Mouse (Mus musculus): ENCODE measurements around the gene H2-T22. TPM values are rescaled to one million over a fixed set of nuclear protein-coding genes. Genes with fewer than 3 reads are reported as not detected.

H2-T22 gene
- polyA plus RNA-seq, 1 experiment from 2014 or later = 19.3 TPM

DNA sequence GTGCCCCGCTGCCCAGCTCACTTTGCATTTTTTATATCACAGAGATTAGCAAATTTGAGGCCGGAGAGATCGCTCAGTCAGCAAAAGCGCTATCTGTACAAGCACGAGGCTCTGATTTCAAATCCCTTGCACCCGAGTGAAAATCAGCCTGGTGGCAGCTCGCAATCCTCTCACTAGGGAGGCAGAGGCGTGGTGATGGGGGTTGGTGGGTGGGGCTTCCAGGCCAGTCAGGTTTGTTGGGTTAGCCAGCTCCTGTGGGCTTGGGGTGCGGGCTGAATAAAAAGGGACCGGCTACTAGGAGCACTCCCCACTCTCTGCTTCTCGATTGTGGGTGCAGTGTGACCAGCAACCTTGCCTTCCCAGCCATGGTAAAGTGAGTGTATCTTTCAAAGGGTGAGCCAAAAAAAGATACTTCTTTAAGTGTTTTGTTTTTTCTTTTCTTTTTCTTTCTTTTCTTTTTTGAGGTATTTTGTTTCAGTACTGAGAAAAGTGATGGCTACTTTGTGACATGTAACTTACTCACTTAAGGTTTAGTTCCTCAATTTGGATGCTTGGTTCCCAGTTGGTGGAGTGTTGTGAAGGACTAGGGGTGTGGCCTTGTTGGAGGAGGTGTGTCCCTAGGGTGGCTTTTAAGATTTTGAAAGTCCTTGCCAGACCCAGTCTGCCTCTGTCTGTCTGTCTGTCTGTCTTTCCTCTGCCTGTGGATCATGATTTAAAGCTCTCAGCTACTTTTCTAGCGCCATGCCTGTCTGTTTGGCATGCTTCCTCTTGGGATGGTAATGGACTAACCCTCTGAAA, 44.6 kb downstream of the H2-T22 start:
- no peak overlapping the region for H3K4me2 ChIP-seq (replicated peaks; ENCODE audit: low read depth, low read length)

GRCm38 (mm10) chr17:35996949-35997348, 45.6 kb downstream of the H2-T22 start:
- peaks cover 16% of the 10 kb centered on the region; the same call in 1 of the 2 replicates for H3K4me1 ChIP-seq (ENCODE audit: control insufficient read depth, insufficient read depth, low read length)
- H3K9ac ChIP-seq (replicated peaks; ENCODE audit: low read depth, low read length) = no peak overlapping the region
- H3K27ac ChIP-seq (ENCODE audit: low read length) = no peak overlapping the region
- H3K9me3 ChIP-seq (ENCODE audit: control insufficient read depth, low read depth, low read length) = no peaks in the 10 kb centered on the region
- no peak overlapping the region for H3K4me2 ChIP-seq (replicated peaks; ENCODE audit: low read depth, low read length)
- no peaks in the 10 kb centered on the region for H3K36me3 ChIP-seq (ENCODE audit: control insufficient read depth, insufficient read depth, low read length)
- no peak overlapping the region for H3K4me3 ChIP-seq (ENCODE audit: low read depth, low read length)
- no peaks in the 10 kb centered on the region for H3K27me3 ChIP-seq (ENCODE audit: control insufficient read depth, insufficient read depth, low read length)
- peak; percentile 60; the same call in 1 of the 2 replicates for ATAC-seq (ENCODE audit: insufficient number of reproducible peaks, insufficient read depth, low FRiP score, low read depth)
- WGBS = 3% methylated on average over 11 of the region's 11 CpGs

More for the DNA sequence above, 44.6 kb downstream of the H2-T22 start:
- Histone ChIP-seq H3K4me3 (ENCODE audit: low read depth, low read length) (no peak overlapping the region), H3K27me3 (ENCODE audit: control insufficient read depth, insufficient read depth, low read length) (no peaks in the 10 kb centered on the region), H3K36me3 (ENCODE audit: control insufficient read depth, insufficient read depth, low read length) (no peaks in the 10 kb centered on the region), H3K9ac (replicated peaks; ENCODE audit: low read depth, low read length) (no peak overlapping the region), H3K9me3 (ENCODE audit: control insufficient read depth, low read depth, low read length) (no peaks in the 10 kb centered on the region), H3K27ac (ENCODE audit: low read length) (no peak overlapping the region), H3K4me1 (ENCODE audit: control insufficient read depth, insufficient read depth, low read length) (peaks cover 13% of the 10 kb centered on the region; the same call in 1 of the 2 replicates)
- WGBS = 58% methylated on average over 12 of the region's 12 CpGs
- no peak for ATAC-seq (ENCODE audit: insufficient number of reproducible peaks, insufficient read depth, low FRiP score, low read depth)

DNA sequence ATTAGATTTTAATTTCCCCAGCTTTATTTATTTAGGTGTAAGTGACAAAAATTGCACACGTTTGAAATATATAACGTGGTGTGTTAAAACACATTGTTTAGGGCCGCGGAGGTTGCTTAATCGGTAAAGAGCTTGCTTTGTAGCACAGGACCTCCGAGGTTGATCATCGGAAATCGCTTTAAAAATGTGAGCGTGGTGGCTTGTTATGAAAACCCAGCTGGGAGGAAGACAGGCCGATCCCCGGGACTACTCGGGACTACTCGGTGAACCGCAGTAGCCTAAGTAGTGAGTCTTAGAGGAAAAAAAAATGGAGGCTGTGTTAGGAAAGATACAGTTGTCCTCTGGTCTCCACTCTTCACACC, 47.7 kb downstream of the H2-T22 start:
- Histone ChIP-seq H3K4me2 (replicated peaks; ENCODE audit: low read depth, low read length) (peak overlapping the region; percentile 75), H3K4me3 (ENCODE audit: low read depth, low read length) (peak overlapping the region; percentile 52), H3K9ac (replicated peaks; ENCODE audit: low read depth, low read length) (peak overlapping the region; percentile 52), H3K36me3 (ENCODE audit: control insufficient read depth, insufficient read depth, low read length) (no peaks in the 10 kb centered on the region), H3K4me1 (ENCODE audit: control insufficient read depth, insufficient read depth, low read length) (peaks cover 17% of the 10 kb centered on the region; the same call in 1 of the 2 replicates), H3K27ac (ENCODE audit: low read length) (no peak overlapping the region), H3K27me3 (ENCODE audit: control insufficient read depth, insufficient read depth, low read length) (no peaks in the 10 kb centered on the region), H3K9me3 (ENCODE audit: control insufficient read depth, low read depth, low read length) (no peaks in the 10 kb centered on the region)
- ATAC-seq (ENCODE audit: insufficient number of reproducible peaks, insufficient read depth, low FRiP score, low read depth) = no peak
- WGBS = 3% methylated on average over 14 of the region's 14 CpGs

- 2% methylated on average over 31 of the region's 31 CpGs for WGBS
- ATAC-seq (ENCODE audit: insufficient number of reproducible peaks, insufficient read depth, low FRiP score, low read depth) = peak; percentile 59; the same call in 1 of the 2 replicates
- peak overlapping the region; percentile 75 for H3K4me2 ChIP-seq (replicated peaks; ENCODE audit: low read depth, low read length)
- no peaks in the 10 kb centered on the region for H3K27me3 ChIP-seq (ENCODE audit: control insufficient read depth, insufficient read depth, low read length)
- peaks cover 17% of the 10 kb centered on the region; the same call in 1 of the 2 replicates for H3K4me1 ChIP-seq (ENCODE audit: control insufficient read depth, insufficient read depth, low read length)
- peaks cover under 1% of the 10 kb centered on the region; the same call in 1 of the 2 replicates for H3K36me3 ChIP-seq (ENCODE audit: control insufficient read depth, insufficient read depth, low read length)
- H3K9me3 ChIP-seq (ENCODE audit: control insufficient read depth, low read depth, low read length) = no peaks in the 10 kb centered on the region
- peak overlapping the region; percentile 52 for H3K9ac ChIP-seq (replicated peaks; ENCODE audit: low read depth, low read length)
- H3K27ac ChIP-seq (ENCODE audit: low read length) = no peak overlapping the region
- peak overlapping the region; percentile 52 for H3K4me3 ChIP-seq (ENCODE audit: low read depth, low read length)
These were observed 48.2 kb downstream of the H2-T22 start for GRCm38 (mm10) chr17:35994175-35994878.

DNA sequence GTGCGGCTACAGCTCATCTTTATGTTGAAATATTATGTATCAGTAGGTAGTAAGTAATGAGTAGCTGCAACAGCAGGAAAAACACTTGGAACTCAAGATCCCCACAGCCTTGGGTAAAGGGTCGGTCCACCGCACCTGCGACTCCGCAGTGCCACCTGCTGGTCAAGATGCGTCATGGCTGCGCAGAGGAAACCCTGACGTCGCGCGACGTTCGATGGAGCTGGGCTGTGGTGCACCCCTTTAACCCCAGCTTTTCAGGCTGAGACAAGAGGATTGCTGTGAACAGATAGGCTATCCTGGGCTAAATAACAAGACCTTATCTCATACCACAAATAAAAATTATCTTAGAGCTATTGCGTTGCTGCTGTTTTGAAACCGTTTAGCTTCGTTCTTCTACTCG, 48.9 kb downstream of the H2-T22 start:
- peak; percentile 77; the same call in 1 of the 2 replicates for ATAC-seq (ENCODE audit: insufficient number of reproducible peaks, insufficient read depth, low FRiP score, low read depth)
- H3K27me3 ChIP-seq (ENCODE audit: control insufficient read depth, insufficient read depth, low read length) = no peaks in the 10 kb centered on the region
- peaks cover 17% of the 10 kb centered on the region; the same call in 1 of the 2 replicates for H3K4me1 ChIP-seq (ENCODE audit: control insufficient read depth, insufficient read depth, low read length)
- peaks cover 7% of the 10 kb centered on the region; the same call in 1 of the 2 replicates for H3K36me3 ChIP-seq (ENCODE audit: control insufficient read depth, insufficient read depth, low read length)
- 7% methylated on average over 17 of the region's 17 CpGs for WGBS
- no peak overlapping the region for H3K4me3 ChIP-seq (ENCODE audit: low read depth, low read length)
- H3K27ac ChIP-seq (ENCODE audit: low read length) = no peak overlapping the region
- H3K4me2 ChIP-seq (replicated peaks; ENCODE audit: low read depth, low read length) = peak overlapping the region; percentile 75; the same call in 1 of the 2 replicates
- H3K9me3 ChIP-seq (ENCODE audit: control insufficient read depth, low read depth, low read length) = no peaks in the 10 kb centered on the region
- no peak overlapping the region for H3K9ac ChIP-seq (replicated peaks; ENCODE audit: low read depth, low read length)

- Histone ChIP-seq H3K4me1 (ENCODE audit: control insufficient read depth, insufficient read depth, low read length) (peaks cover 9% of the 10 kb centered on the region; the same call in 1 of the 2 replicates), H3K9ac (replicated peaks; ENCODE audit: low read depth, low read length) (no peak overlapping the region), H3K27me3 (ENCODE audit: control insufficient read depth, insufficient read depth, low read length) (no peaks in the 10 kb centered on the region), H3K4me3 (ENCODE audit: low read depth, low read length) (no peak overlapping the region), H3K9me3 (ENCODE audit: control insufficient read depth, low read depth, low read length) (no peaks in the 10 kb centered on the region), H3K36me3 (ENCODE audit: control insufficient read depth, insufficient read depth, low read length) (peaks cover 12% of the 10 kb centered on the region), H3K27ac (ENCODE audit: low read length) (peak overlapping the region; percentile 6), H3K4me2 (replicated peaks; ENCODE audit: low read depth, low read length) (no peak overlapping the region)
- no peak for ATAC-seq (ENCODE audit: insufficient number of reproducible peaks, insufficient read depth, low FRiP score, low read depth)
- 26% methylated on average over 10 of the region's 10 CpGs for WGBS
These were observed 50.8 kb downstream of the H2-T22 start for GRCm38 (mm10) chr17:35991781-35992180.

Other genes with a start within 250 kb of the H2-T22 start
- gene Ier3, start 221.1 kb downstream of the H2-T22 start, polyA plus RNA-seq (2014; fragmentation: Nextera tagmentation; extraction: Ambion mirVana) = 3.7 and 5.4 TPM in 2 replicates
- gene Flot1, start 219.5 kb downstream of the H2-T22 start, polyA plus RNA-seq (2014; fragmentation: Nextera tagmentation; extraction: Ambion mirVana) = 42.8 and 44.2 TPM in 2 replicates
- 932 and 983 TPM in 2 replicates for gene Tubb5, start 204.4 kb downstream of the H2-T22 start, polyA plus RNA-seq (2014; fragmentation: Nextera tagmentation; extraction: Ambion mirVana)
- gene Mdc1, start 201.2 kb downstream of the H2-T22 start, polyA plus RNA-seq (2014; fragmentation: Nextera tagmentation; extraction: Ambion mirVana) = 18.7 and 19.2 TPM in 2 replicates
- 65.3 and 67.1 TPM in 2 replicates for gene Nrm, start 181.4 kb downstream of the H2-T22 start, polyA plus RNA-seq (2014; fragmentation: Nextera tagmentation; extraction: Ambion mirVana)
- gene Ppp1r18, start 177.2 kb downstream of the H2-T22 start, polyA plus RNA-seq (2014; fragmentation: Nextera tagmentation; extraction: Ambion mirVana) = 18.8 and 20.1 TPM in 2 replicates
- gene Dhx16, start 162.9 kb downstream of the H2-T22 start, polyA plus RNA-seq (2014; fragmentation: Nextera tagmentation; extraction: Ambion mirVana) = 34.0 and 38.0 TPM in 2 replicates
- 26.7 and 29.8 TPM in 2 replicates for gene 2310061I04Rik, start 145.3 kb downstream of the H2-T22 start, polyA plus RNA-seq (2014; fragmentation: Nextera tagmentation; extraction: Ambion mirVana)
- gene Atat1, start 132.7 kb downstream of the H2-T22 start, polyA plus RNA-seq (2014; fragmentation: Nextera tagmentation; extraction: Ambion mirVana) = 84.1 and 98.6 TPM in 2 replicates
- gene Mrps18b, start 126.4 kb downstream of the H2-T22 start, polyA plus RNA-seq (2014; fragmentation: Nextera tagmentation; extraction: Ambion mirVana) = 72.2 and 83.6 TPM in 2 replicates
- gene Ppp1r10, start 126.3 kb downstream of the H2-T22 start, polyA plus RNA-seq (2014; fragmentation: Nextera tagmentation; extraction: Ambion mirVana) = 32.6 and 35.4 TPM in 2 replicates
- 88.0 and 92.7 TPM in 2 replicates for gene Abcf1, start 73.0 kb downstream of the H2-T22 start, polyA plus RNA-seq (2014; fragmentation: Nextera tagmentation; extraction: Ambion mirVana)
- 37.6 and 39.4 TPM in 2 replicates for gene Gnl1, start 62.9 kb downstream of the H2-T22 start, polyA plus RNA-seq (2014; fragmentation: Nextera tagmentation; extraction: Ambion mirVana)
- gene Prr3, start 62.5 kb downstream of the H2-T22 start, polyA plus RNA-seq (2014; fragmentation: Nextera tagmentation; extraction: Ambion mirVana) = 26.9 and 30.6 TPM in 2 replicates
- 3.3 and 5.3 TPM in 2 replicates for gene H2-T24, start 22.2 kb downstream of the H2-T22 start, polyA plus RNA-seq (2014; fragmentation: Nextera tagmentation; extraction: Ambion mirVana)
- 8.4 and 10.6 TPM in 2 replicates for gene H2-T23, start 9.9 kb downstream of the H2-T22 start, polyA plus RNA-seq (2014; fragmentation: Nextera tagmentation; extraction: Ambion mirVana)
- not detected in 2 replicates for gene Gm6034, start 214 bp upstream of the H2-T22 start, polyA plus RNA-seq (2014; fragmentation: Nextera tagmentation; extraction: Ambion mirVana)
- gene Gm11127, start 15.6 kb upstream of the H2-T22 start, polyA plus RNA-seq (2014; fragmentation: Nextera tagmentation; extraction: Ambion mirVana) = not detected in 2 replicates
- gene Gm19684, start 78.9 kb upstream of the H2-T22 start, polyA plus RNA-seq (2014; fragmentation: Nextera tagmentation; extraction: Ambion mirVana) = not detected in 2 replicates
- gene Gm7030, start 86.7 kb upstream of the H2-T22 start, polyA plus RNA-seq (2014; fragmentation: Nextera tagmentation; extraction: Ambion mirVana) = not detected in 2 replicates
- gene Gm8909, start 125.8 kb upstream of the H2-T22 start, polyA plus RNA-seq (2014; fragmentation: Nextera tagmentation; extraction: Ambion mirVana) = 2.0 and 3.0 TPM in 2 replicates
- gene H2-T3, start 147.5 kb upstream of the H2-T22 start, polyA plus RNA-seq (2014; fragmentation: Nextera tagmentation; extraction: Ambion mirVana) = not detected in 2 replicates
- 133 and 167 TPM in 2 replicates for gene Rpp21, start 215.3 kb upstream of the H2-T22 start, polyA plus RNA-seq (2014; fragmentation: Nextera tagmentation; extraction: Ambion mirVana)
- 16.3 and 16.4 TPM in 2 replicates for gene Trim39, start 229.5 kb upstream of the H2-T22 start, polyA plus RNA-seq (2014; fragmentation: Nextera tagmentation; extraction: Ambion mirVana)
- gene H2-M10.2, start 243.7 kb upstream of the H2-T22 start, polyA plus RNA-seq (2014; fragmentation: Nextera tagmentation; extraction: Ambion mirVana) = 0.22 and 0.30 TPM in 2 replicates

Data from stomach, embryonic 14.5 days (tissue).